Mouse (Mus musculus) lung, embryonic 16.5 days (tissue): ENCODE measurements around the gene Tekt3. TPM values are rescaled to one million over a fixed set of nuclear protein-coding genes. Genes with fewer than 3 reads are reported as not detected.

Experiments
- ATAC-seq: fragments of 200-750 bp; cut with Nextera tagmentation; 2 replicates; pipeline ENCODE4 v1.8.0; 2017; ENCODE audit warnings: low read depth, mild to moderate bottlenecking, moderate library complexity
- H3K27ac ChIP-seq: fragments of 300-500 bp; sonication (generic); 2 replicates; pipeline ENCODE4 v1.5.1; 2014; ENCODE audit warnings: mild to moderate bottlenecking, control low read depth, low read length
- H3K27me3 ChIP-seq: fragments of 300-500 bp; sonication (generic); 2 replicates; pipeline ENCODE4 v1.6.1; 2014; ENCODE audit warnings: low read depth, low read length, mixed read lengths; ENCODE audit not compliant: control insufficient read depth, insufficient read depth
- H3K36me3 ChIP-seq: fragments of 300-500 bp; sonication (generic); 2 replicates; pipeline ENCODE4 v1.6.1; 2014; ENCODE audit warnings: low read length; ENCODE audit not compliant: control insufficient read depth, insufficient read depth
- H3K4me1 ChIP-seq: fragments of 300-500 bp; sonication (generic); replicated peaks from 2 replicates; pipeline ENCODE4 v1.6.1; 2014; ENCODE audit warnings: low read length, mixed read lengths; ENCODE audit not compliant: control insufficient read depth, insufficient read depth
- H3K4me2 ChIP-seq: fragments of 300-500 bp; sonication (generic); 2 replicates; pipeline ENCODE4 v1.6.1; 2014; ENCODE audit warnings: low read depth, low read length, control low read depth
- H3K4me3 ChIP-seq: fragments of 300-500 bp; sonication (generic); 2 replicates; pipeline ENCODE4 v1.5.1; 2014; ENCODE audit warnings: mild to moderate bottlenecking, low read length, control low read depth
- H3K9ac ChIP-seq: fragments of 300-500 bp; sonication (generic); 2 replicates; pipeline ENCODE4 v1.6.1; 2014; ENCODE audit warnings: low read length, control low read depth
- H3K9me3 ChIP-seq: fragments of 300-500 bp; sonication (generic); 2 replicates; pipeline ENCODE4 v1.6.1; 2016; ENCODE audit warnings: low read length; ENCODE audit not compliant: control insufficient read depth
- WGBS: fragments of 180-500 bp; shearing (Covaris S2); extraction: QIAGEN DNeasy Blood & Tissue Kit; methylation state at CpG from one replicate; pipeline ENCODE4 v1.1.7; 2014; 5-methylcytosine and 5-hydroxymethylcytosine counted together
- polyA plus RNA-seq: library from polyadenylated mRNA; unstranded; fragments of >200 nt; fragmentation: Nextera tagmentation; extraction: Ambion mirVana; gene quantifications from 2 replicates; pipeline ENCODE4 v1.2.1, GENCODE M21; 2015

The Tekt3 gene
- polyA plus RNA-seq, 1 experiment from 2014 or later = 0.41 TPM

DNA sequence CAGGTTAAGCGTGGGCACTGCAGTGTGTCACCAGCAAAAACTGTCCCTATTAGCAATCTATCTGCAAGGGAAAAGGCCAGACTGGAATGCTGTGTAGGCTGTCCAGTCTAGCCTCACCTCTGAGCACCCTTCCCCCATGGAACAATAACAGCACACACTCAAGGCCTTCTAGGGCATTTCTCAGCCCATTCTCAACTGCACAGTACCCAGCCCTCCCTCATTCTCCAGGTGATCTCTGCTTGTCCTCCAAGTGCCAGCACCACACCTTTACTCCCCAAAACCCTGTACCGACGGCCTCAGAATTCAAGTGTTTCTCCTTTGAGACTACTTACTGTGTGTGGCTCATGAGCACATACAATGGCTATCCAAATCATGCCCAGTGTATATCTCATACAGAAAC lies 33.3 kb upstream of the Tekt3 start:
- Histone ChIP-seq H3K27ac (peak overlapping the region; percentile 28; the same call in 1 of the 2 replicates), H3K9me3 (no peaks in the 10 kb centered on the region), H3K4me2 (no peak overlapping the region), H3K4me1 (peaks cover 60% of the 10 kb centered on the region), H3K27me3 (no peaks in the 10 kb centered on the region), H3K9ac (peak overlapping the region; percentile 14; the same call in 1 of the 2 replicates), H3K4me3 (no peak overlapping the region), H3K36me3 (no peaks in the 10 kb centered on the region)
- 53% methylated on average over 3 of the region's 3 CpGs for WGBS
- no peak for ATAC-seq

DNA sequence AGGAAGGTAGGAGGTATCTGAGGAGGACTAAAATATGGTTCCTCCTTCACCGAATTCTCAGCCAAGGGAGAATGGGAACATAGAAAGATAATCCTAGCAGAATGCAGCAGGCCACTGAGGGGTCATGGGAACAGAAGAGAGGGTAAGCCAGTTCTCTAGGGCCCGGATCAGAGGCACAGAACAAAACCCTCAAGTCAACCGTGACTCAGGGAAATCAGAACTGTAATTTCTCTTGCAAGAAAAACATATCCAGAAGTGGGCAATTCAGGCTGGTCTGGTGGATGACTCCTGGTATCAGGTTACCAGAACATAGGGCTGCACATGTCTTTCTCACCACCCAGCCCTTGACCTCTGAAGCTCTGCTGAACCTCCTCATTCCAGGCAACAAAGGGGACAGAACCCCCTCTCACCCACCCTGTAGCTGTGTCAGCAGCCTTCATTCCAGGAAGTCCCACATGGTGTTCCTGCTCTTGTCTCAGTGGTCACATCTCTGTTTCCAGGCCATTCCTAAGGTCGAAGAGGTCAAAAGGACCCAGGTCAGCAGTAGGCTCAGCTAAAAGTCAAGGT lies 32.2 kb upstream of the Tekt3 start:
- Histone ChIP-seq H3K27ac (no peak overlapping the region), H3K9ac (no peak overlapping the region), H3K36me3 (no peaks in the 10 kb centered on the region), H3K9me3 (no peaks in the 10 kb centered on the region), H3K4me2 (no peak overlapping the region), H3K27me3 (no peaks in the 10 kb centered on the region), H3K4me3 (no peak overlapping the region), H3K4me1 (peaks cover 51% of the 10 kb centered on the region)
- ATAC-seq = no peak
- WGBS = 62% methylated on average over 4 of the region's 4 CpGs

DNA sequence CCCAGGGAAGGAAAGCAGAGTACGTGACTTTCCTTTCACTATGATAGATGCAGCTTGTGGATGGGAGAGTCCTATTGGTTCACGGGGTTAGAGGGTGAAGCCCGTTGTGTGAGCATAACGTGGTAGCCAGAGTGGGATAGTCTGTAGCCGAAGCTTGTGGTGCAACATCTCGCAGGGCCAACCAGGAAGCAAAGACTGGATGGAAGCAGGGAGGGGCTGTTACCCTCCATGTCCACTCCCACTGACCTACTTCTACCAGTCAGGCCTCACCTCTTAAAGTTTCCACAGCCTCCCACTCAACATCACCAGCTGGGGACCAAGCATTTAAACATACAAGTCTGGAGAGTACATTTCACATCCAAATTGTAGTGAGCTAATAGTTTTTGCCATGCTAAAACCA lies 31.7 kb upstream of the Tekt3 start:
- H3K9me3 ChIP-seq = no peaks in the 10 kb centered on the region
- 86% methylated on average over 6 of the region's 6 CpGs for WGBS
- no peak overlapping the region for H3K4me3 ChIP-seq
- H3K36me3 ChIP-seq = no peaks in the 10 kb centered on the region
- no peaks in the 10 kb centered on the region for H3K27me3 ChIP-seq
- no peak overlapping the region for H3K27ac ChIP-seq
- peaks cover 47% of the 10 kb centered on the region for H3K4me1 ChIP-seq
- H3K9ac ChIP-seq = no peak overlapping the region
- no peak overlapping the region for H3K4me2 ChIP-seq
- ATAC-seq = no peak

DNA sequence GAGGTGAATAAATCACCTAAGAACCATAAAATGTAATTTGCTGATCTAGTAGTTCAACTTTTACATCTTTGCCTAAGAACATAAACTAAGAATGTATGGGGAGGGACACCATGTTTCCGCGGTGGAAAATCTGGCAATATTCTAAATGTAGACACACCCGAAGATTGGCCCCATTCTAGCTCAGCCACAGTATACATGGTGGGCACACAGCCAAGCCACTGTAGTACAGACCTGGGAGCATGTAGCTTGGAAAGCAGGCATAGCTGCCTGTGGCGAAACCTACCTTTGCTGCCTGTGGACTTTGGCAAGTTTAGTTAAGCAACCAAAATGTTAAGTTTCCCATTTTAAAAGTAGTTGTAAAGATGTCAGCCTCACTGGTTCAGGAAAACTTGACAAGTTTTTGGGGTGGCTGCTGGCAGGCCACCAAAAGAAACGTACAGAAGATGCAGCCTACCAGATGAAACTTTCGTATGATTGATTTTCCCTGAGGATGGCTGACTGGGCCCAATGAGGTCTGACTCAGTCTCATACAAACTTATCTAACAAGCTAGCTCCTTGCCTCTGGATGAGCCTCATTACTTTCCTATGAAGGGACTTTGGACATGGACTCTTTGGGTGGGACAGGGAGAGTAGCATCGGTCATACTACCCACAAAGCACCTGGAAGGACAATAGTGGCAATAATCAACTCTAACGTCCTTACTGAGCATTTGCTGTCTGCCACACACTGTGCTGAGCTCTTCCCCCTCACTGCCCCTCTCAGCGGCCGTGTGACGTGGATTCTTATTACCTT lies 25.8 kb upstream of the Tekt3 start:
- 59% methylated on average over 11 of the region's 11 CpGs for WGBS
- H3K27ac ChIP-seq = no peak overlapping the region
- H3K4me1 ChIP-seq = peaks cover 12% of the 10 kb centered on the region
- H3K27me3 ChIP-seq = no peaks in the 10 kb centered on the region
- H3K36me3 ChIP-seq = no peaks in the 10 kb centered on the region
- no peak overlapping the region for H3K9ac ChIP-seq
- H3K4me3 ChIP-seq = no peak overlapping the region
- H3K4me2 ChIP-seq = no peak overlapping the region
- peak; percentile 45; the same call in 1 of the 2 replicates for ATAC-seq
- no peaks in the 10 kb centered on the region for H3K9me3 ChIP-seq

DNA sequence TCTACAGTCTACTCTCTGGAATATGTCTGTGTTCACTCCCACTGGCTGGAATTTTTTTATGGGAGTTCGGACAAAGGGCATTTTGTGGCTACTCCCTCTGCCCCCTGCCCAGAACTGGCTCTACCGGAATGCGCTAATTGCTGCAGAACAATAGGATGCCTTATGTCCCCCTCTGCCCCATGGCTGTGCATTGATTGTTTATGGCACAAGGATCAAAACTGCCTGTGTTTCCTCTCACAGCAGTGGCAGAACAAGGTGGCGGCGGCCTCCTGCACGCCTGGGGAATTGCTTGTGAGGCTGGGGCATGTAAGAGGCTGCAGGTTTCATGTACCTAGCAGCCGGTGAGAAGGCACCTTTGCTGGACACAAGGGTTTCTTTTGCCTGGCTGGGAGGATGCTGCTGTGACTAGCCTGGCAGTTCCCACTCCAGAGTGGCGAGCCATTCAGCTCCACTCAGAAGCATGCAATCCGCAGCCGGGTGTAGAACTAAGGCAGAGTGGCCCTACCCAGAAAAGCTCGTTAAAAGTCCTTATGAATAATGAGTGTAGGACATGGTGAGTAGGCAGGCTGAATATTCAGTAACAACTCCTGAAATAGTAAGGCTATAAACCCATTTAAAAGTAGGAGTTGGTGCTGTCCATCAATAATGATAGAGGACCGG lies 21.3 kb upstream of the Tekt3 start:
- no peaks in the 10 kb centered on the region for H3K36me3 ChIP-seq
- no peak overlapping the region for H3K27ac ChIP-seq
- no peak overlapping the region for H3K9ac ChIP-seq
- ATAC-seq = no peak
- H3K27me3 ChIP-seq = no peaks in the 10 kb centered on the region
- peaks cover 12% of the 10 kb centered on the region for H3K4me1 ChIP-seq
- no peak overlapping the region for H3K4me3 ChIP-seq
- H3K4me2 ChIP-seq = no peak overlapping the region
- WGBS = 60% methylated on average over 12 of the region's 12 CpGs
- H3K9me3 ChIP-seq = no peaks in the 10 kb centered on the region

DNA sequence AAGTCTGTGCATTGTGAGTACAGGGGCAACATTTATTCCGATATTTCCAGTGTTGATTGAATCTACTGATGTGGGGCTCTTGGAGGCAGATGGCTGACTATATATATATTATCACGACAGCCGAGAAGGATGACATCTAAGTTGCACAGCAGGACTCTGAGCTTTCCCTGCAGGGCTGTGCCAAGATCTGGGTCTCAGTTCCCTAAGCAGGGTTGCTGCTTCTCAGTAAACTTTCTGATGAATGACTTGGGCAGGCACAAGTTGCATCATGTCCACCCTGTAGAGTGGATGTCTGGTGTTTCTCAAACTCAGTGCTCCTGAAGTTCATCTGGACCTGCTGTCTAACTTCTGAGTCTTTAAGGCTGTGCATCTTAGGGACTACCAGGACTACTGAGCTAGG lies 15.7 kb upstream of the Tekt3 start:
- Histone ChIP-seq H3K36me3 (no peaks in the 10 kb centered on the region), H3K9me3 (no peaks in the 10 kb centered on the region), H3K4me2 (no peak overlapping the region), H3K4me1 (no peaks in the 10 kb centered on the region), H3K4me3 (no peak overlapping the region), H3K27me3 (no peaks in the 10 kb centered on the region), H3K27ac (no peak overlapping the region), H3K9ac (no peak overlapping the region)
- WGBS = 52% methylated on average over 3 of the region's 3 CpGs
- ATAC-seq = no peak

DNA sequence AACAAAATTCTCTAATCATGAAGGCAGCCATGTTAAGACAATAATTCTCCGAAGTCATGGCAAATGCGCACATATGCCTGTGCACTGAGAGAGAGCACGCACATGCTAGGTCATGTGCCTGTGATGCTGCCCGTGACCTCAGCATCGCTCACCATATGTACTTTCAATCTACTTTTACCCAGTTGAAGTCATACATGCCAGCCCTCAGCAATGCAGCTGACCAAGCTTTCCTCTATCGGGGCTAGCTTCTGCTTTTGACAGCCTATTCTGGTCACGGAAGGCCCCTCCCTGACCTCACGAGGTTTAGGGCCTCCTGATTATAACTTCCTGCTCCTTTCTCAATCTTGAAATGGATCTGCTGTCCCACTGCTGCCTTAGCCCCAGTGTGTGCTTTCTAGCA lies 15.1 kb upstream of the Tekt3 start:
- Histone ChIP-seq H3K27me3 (no peaks in the 10 kb centered on the region), H3K9ac (no peak overlapping the region), H3K4me3 (no peak overlapping the region), H3K36me3 (no peaks in the 10 kb centered on the region), H3K4me1 (no peaks in the 10 kb centered on the region), H3K27ac (no peak overlapping the region), H3K9me3 (no peaks in the 10 kb centered on the region), H3K4me2 (no peak overlapping the region)
- WGBS = 81% methylated on average over 8 of the region's 8 CpGs
- ATAC-seq = 0 out of 2 replicates have a peak, but pooled peaks have one; percentile 17

DNA sequence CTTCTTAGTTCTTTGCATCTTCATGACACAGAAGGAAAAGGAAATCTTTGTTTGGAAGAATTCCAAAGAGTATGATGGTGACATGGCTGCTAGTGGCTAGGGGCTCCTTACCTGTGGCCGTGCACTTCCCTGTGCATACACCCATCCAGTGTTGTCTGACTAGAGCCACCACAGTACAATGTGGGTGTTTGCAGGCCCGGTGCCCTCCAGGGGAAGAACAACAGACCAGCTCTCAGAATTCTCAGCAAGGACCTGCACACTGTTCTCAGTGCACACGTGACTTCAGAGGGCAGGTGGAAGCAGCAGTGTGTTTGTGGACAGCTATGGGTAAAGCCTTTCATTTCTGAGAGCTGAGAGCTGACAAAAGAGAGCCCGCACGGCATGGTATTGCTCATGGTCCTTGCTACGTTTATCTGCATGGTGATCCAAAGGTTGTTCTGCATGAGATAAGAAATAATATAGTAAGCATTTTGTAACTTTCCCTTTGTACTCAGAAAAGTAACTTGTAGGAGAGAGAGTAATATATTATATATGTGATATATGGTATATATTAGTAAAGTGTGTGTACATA lies 11.0 kb upstream of the Tekt3 start:
- Histone ChIP-seq H3K27ac (no peak overlapping the region), H3K9ac (no peak overlapping the region), H3K36me3 (no peaks in the 10 kb centered on the region), H3K4me2 (no peak overlapping the region), H3K4me1 (no peaks in the 10 kb centered on the region), H3K9me3 (no peaks in the 10 kb centered on the region), H3K4me3 (no peak overlapping the region), H3K27me3 (no peaks in the 10 kb centered on the region)
- 85% methylated on average over 6 of the region's 6 CpGs for WGBS
- no peak for ATAC-seq

DNA sequence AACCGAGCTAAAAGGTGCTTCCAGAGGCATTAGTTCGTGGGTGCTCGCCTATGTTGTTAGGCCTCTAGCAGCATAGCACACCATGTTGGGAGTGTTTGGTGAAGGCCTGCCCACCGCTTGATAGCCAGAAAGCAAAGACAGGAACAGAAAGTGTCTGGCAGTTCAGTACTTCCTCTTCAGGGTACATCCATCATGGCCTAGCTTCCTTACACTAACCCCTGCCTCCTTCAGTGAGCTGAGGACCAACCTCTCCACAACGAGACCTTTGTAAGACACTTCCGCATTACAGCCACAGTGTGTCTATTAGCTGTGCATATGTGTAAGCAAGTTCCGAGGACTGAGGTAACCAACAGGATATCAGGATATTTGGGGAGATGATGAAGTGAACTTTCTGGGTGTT lies 10.4 kb upstream of the Tekt3 start:
- H3K27me3 ChIP-seq = no peaks in the 10 kb centered on the region
- 83% methylated on average over 7 of the region's 7 CpGs for WGBS

More for the DNA sequence above, 10.4 kb upstream of the Tekt3 start:
- H3K9ac ChIP-seq = no peak overlapping the region
- H3K4me3 ChIP-seq = no peak overlapping the region
- H3K4me2 ChIP-seq = no peak overlapping the region
- H3K36me3 ChIP-seq = no peaks in the 10 kb centered on the region
- H3K4me1 ChIP-seq = no peaks in the 10 kb centered on the region
- H3K27ac ChIP-seq = no peak overlapping the region
- H3K9me3 ChIP-seq = no peaks in the 10 kb centered on the region
- ATAC-seq = no peak
